Comparison of ENCODE assay signal across 16 mouse cellular contexts in the genomic region with DNA sequence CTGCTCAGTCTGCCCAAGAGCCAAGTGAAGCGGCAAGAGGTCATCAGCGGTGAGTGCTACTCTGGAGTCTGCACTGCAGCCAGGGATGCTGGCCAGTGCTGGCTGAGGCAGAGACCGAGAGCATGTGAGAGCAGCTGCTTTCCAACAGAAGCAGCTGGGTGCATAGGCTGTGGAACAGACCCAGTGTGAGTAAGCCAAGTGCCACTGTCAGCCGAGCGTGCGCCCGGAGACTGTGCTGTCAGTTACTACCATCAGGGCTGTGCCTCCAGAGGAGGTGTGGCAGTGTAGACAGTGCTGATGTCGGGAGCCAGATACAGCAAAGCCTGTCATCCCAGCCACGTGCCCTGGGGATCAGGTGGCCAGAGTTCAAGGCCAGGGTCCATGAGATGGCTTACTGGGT. TPM values are rescaled to one million over a fixed set of nuclear protein-coding genes. Genes with fewer than 3 reads are reported as not detected.
A peak's percentile ranks its signal among the peaks of the same experiment; 100 is the strongest.
DNase-seq lines count a peak whose midpoint lies in the region; ATAC-seq and TF ChIP-seq lines count a peak whose summit lies in the region.
"Had no signal": no experiment of that assay in that cellular context is flagged by ENCODE, and none has a peak within 500 bp of the region (broad histone marks: within the 10 kb centered on the region; RNA-seq: fewer than 3 reads in every experiment).

No protein-coding gene starts in this region.

- no peaks in the 10 kb centered on the region for H3K9me3 ChIP-seq in liver, postnatal 0 days (ENCODE audit: low read length)
- no peaks in the 10 kb centered on the region for H3K9me3 ChIP-seq in liver, embryonic 11.5 days (ENCODE audit: control insufficient read depth, low read length)
- no peaks in the 10 kb centered on the region for H3K9me3 ChIP-seq in stomach, postnatal 0 days (ENCODE audit: control insufficient read depth, low read length)
- H3K9me3 ChIP-seq: embryonic facial prominence, embryonic 13.5 days had no signal

- peak; percentile 67 for ATAC-seq in liver, postnatal 0 days
- no peak for ATAC-seq in liver, embryonic 11.5 days (replicated peaks; ENCODE audit: low FRiP score)
- ATAC-seq in stomach, postnatal 0 days (ENCODE audit: low FRiP score, low TSS enrichment): no peak
- ATAC-seq: forebrain, embryonic 14.5 days had no signal

- peak; percentile 98 for DNase-seq in heart, adult 11 months
- no peak for DNase-seq in heart, postnatal 25 days (ENCODE audit: low spot score)
- no peak for DNase-seq in liver, postnatal 0 days
- DNase-seq in liver, embryonic 11.5 days (ENCODE audit: low spot score): no peak
- DNase-seq in gastrocnemius, adult 2 months: peak; percentile 89
- peak; percentile 46 to 47 for DNase-seq in layer of hippocampus, adult 8-10 months (ENCODE audit: low spot score in 2 of 2)
- no peak for DNase-seq in stomach, postnatal 0 days (ENCODE audit: low spot score)
- no peak for DNase-seq in spleen, postnatal 36 days (ENCODE audit: low spot score in 2 of 2)
- DNase-seq: kidney, adult 2 months had no signal

- H3K4me2 ChIP-seq in liver, postnatal 0 days (ENCODE audit: low read depth, low read length): no peak overlapping the region
- H3K4me2 ChIP-seq in liver, embryonic 11.5 days: no peak overlapping the region
- H3K4me2 ChIP-seq in stomach, postnatal 0 days (replicated peaks; ENCODE audit: low read depth): no peak overlapping the region
- H3K4me2 ChIP-seq: embryonic facial prominence, embryonic 13.5 days had no signal

- intact Hi-C loops in heart, postnatal 25 days (cut with DNase I): no loop called here
- intact Hi-C loops in gastrocnemius, adult 2 months (cut with DNase I): no loop called here

- 80% methylated on average over 9 of the region's 9 CpGs for WGBS in liver, postnatal 0 days (ENCODE audit: insufficient replicate concordance)
- WGBS in liver, embryonic 11.5 days: 85% methylated on average over 9 of the region's 9 CpGs
- WGBS in stomach, postnatal 0 days: 90% methylated on average over 9 of the region's 9 CpGs

- TF ChIP-seq EP300 in liver, postnatal 0 days (IDR thresholded peaks at IDR 0.05; ENCODE audit: low read depth): no peak
- no peak for TF ChIP-seq EP300 in stomach, postnatal 0 days (optimal IDR thresholded peaks at IDR 0.05)

- H3K27me3 ChIP-seq in liver, postnatal 0 days (ENCODE audit: insufficient read depth, low read length): no peaks in the 10 kb centered on the region
- H3K27me3 ChIP-seq in liver, embryonic 11.5 days (replicated peaks; ENCODE audit: control insufficient read depth, insufficient read depth, low read length): no peaks in the 10 kb centered on the region
- H3K27me3 ChIP-seq in stomach, postnatal 0 days (ENCODE audit: control insufficient read depth, insufficient read depth, low read length): no peaks in the 10 kb centered on the region
- H3K27me3 ChIP-seq: embryonic facial prominence, embryonic 13.5 days had no signal

- H3K4me1 ChIP-seq in liver, postnatal 0 days (ENCODE audit: insufficient read depth): no peaks in the 10 kb centered on the region
- no peaks in the 10 kb centered on the region for H3K4me1 ChIP-seq in liver, embryonic 11.5 days (replicated peaks; ENCODE audit: control insufficient read depth, insufficient read depth, low read length)
- H3K4me1 ChIP-seq in stomach, postnatal 0 days (replicated peaks; ENCODE audit: control insufficient read depth, insufficient read depth): no peaks in the 10 kb centered on the region
- H3K4me1 ChIP-seq: embryonic facial prominence, embryonic 13.5 days had no signal

- no peak overlapping the region for H3K9ac ChIP-seq in liver, postnatal 0 days (replicated peaks)
- no peak overlapping the region for H3K9ac ChIP-seq in liver, embryonic 11.5 days (ENCODE audit: low read depth, low read length)
- no peak overlapping the region for H3K9ac ChIP-seq in stomach, postnatal 0 days (ENCODE audit: low read length)
- H3K9ac ChIP-seq: embryonic facial prominence, embryonic 13.5 days; liver, embryonic 14.5 days had no signal

- no peak overlapping the region for H3K27ac ChIP-seq in liver, postnatal 0 days (ENCODE audit: low read depth)
- no peak overlapping the region for H3K27ac ChIP-seq in liver, embryonic 11.5 days (ENCODE audit: low read depth, low read length)
- H3K27ac ChIP-seq in gastrocnemius, adult 2 months: peak overlapping the region; percentile 64
- H3K27ac ChIP-seq in stomach, postnatal 0 days (replicated peaks): no peak overlapping the region
- H3K27ac ChIP-seq: embryonic facial prominence, embryonic 13.5 days; liver, embryonic 14.5 days had no signal

- H3K36me3 ChIP-seq in liver, postnatal 0 days (replicated peaks; ENCODE audit: insufficient read depth, low read length): peaks cover 73% of the 10 kb centered on the region
- peaks cover 57% of the 10 kb centered on the region for H3K36me3 ChIP-seq in liver, embryonic 11.5 days (ENCODE audit: control insufficient read depth, insufficient read depth, low read length)
- peaks cover 54% of the 10 kb centered on the region for H3K36me3 ChIP-seq in stomach, postnatal 0 days (ENCODE audit: control insufficient read depth, insufficient read depth, low read length)

- no peak overlapping the region for H3K4me3 ChIP-seq in liver, postnatal 0 days (ENCODE audit: low read depth, low read length)
- H3K4me3 ChIP-seq in liver, embryonic 11.5 days (ENCODE audit: low read depth, low read length): no peak overlapping the region
- H3K4me3 ChIP-seq in gastrocnemius, adult 2 months: no peak overlapping the region
- H3K4me3 ChIP-seq in stomach, postnatal 0 days (ENCODE audit: low read depth, low read length): no peak overlapping the region
- H3K4me3 ChIP-seq: embryonic facial prominence, embryonic 13.5 days had no signal

- no peak for TF ChIP-seq CTCF in liver, postnatal 0 days (IDR thresholded peaks at IDR 0.05; ENCODE audit: low read depth)
- TF ChIP-seq CTCF in gastrocnemius, adult 2 months (IDR thresholded peaks at IDR 0.05): no peak
- no peak for TF ChIP-seq CTCF in stomach, postnatal 0 days (IDR thresholded peaks at IDR 0.05; ENCODE audit: low read depth)

RNA-seq across cellular contexts. Expression of gene Arhgef1, which starts 17.0 kb away (rescaled TPM):
- total RNA-seq in heart, postnatal 25 days (2021): 10 to 100 TPM; 47.8 to 51.8 TPM
- polyA plus RNA-seq in liver, postnatal 0 days (2015; fragmentation: Nextera tagmentation; extraction: Ambion mirVana): 30.2 and 30.4 TPM in 2 replicates
- 98.6 and 103 TPM in 2 replicates for polyA plus RNA-seq in liver, embryonic 11.5 days (2014; fragmentation: Nextera tagmentation; extraction: Ambion mirVana)
- total RNA-seq in gastrocnemius, adult 2 months (2021): 10 to 100 TPM; 28.4 to 29.3 TPM
- 100 to 1,000 TPM in 1 of 4 experiments, 10 to 100 TPM in 3; 94.8 to 111 (median 99.3) TPM for total RNA-seq in layer of hippocampus, adult 8-10 months (2022)
- polyA plus RNA-seq in stomach, postnatal 0 days (2015; fragmentation: Nextera tagmentation; extraction: Ambion mirVana): 45.2 and 49.9 TPM in 2 replicates

RNA-seq across cellular contexts. Expression of gene Cd79a, which starts 22.5 kb away (rescaled TPM):
- 1 to 10 TPM in 1 of 2 experiments, under 1 TPM in 1; 0.96 to 2.0 TPM for total RNA-seq in heart, postnatal 25 days (2021)
- polyA plus RNA-seq in liver, postnatal 0 days (2015; fragmentation: Nextera tagmentation; extraction: Ambion mirVana): 32.0 and 34.0 TPM in 2 replicates
- 0.12 TPM in 1 of 2 replicates, not detected in the other for polyA plus RNA-seq in liver, embryonic 11.5 days (2014; fragmentation: Nextera tagmentation; extraction: Ambion mirVana)
- not detected for total RNA-seq in gastrocnemius, adult 2 months (2021)
- total RNA-seq in layer of hippocampus, adult 8-10 months (2022): under 1 TPM in 2 of 4 experiments, not detected in 2; 0.30 to 0.58 TPM
- polyA plus RNA-seq in stomach, postnatal 0 days (2015; fragmentation: Nextera tagmentation; extraction: Ambion mirVana): 0.25 and 0.44 TPM in 2 replicates
- polyA plus RNA-seq: forebrain, embryonic 14.5 days; heart, embryonic 14.5 days had no signal

RNA-seq across cellular contexts. Expression of gene Gm4881, which starts 24.6 kb away (rescaled TPM):
- not detected for total RNA-seq in heart, postnatal 25 days (2021)
- polyA plus RNA-seq in liver, postnatal 0 days (2015; fragmentation: Nextera tagmentation; extraction: Ambion mirVana): not detected in 2 replicates
- not detected in 2 replicates for polyA plus RNA-seq in liver, embryonic 11.5 days (2014; fragmentation: Nextera tagmentation; extraction: Ambion mirVana)
- total RNA-seq in gastrocnemius, adult 2 months (2021): not detected
- not detected for total RNA-seq in layer of hippocampus, adult 8-10 months (2022)
- not detected in 2 replicates for polyA plus RNA-seq in stomach, postnatal 0 days (2015; fragmentation: Nextera tagmentation; extraction: Ambion mirVana)
- total RNA-seq: left cerebral cortex, postnatal 10 days; megakaryocyte progenitor cell, adult 5-6 weeks had no signal
- polyA plus RNA-seq: embryonic facial prominence, embryonic 13.5 days; heart, embryonic 14.5 days; kidney, adult 2 months; liver, embryonic 14.5 days; small intestine, adult 2 months had no signal

RNA-seq across cellular contexts. Expression of gene Rps19, which starts 35.6 kb away (rescaled TPM):
- 100 to 1,000 TPM; 493 to 532 TPM for total RNA-seq in heart, postnatal 25 days (2021)
- 1,140 and 1,164 TPM in 2 replicates for polyA plus RNA-seq in liver, postnatal 0 days (2015; fragmentation: Nextera tagmentation; extraction: Ambion mirVana)
- polyA plus RNA-seq in liver, embryonic 11.5 days (2014; fragmentation: Nextera tagmentation; extraction: Ambion mirVana): 2,415 and 2,620 TPM in 2 replicates
- 100 to 1,000 TPM; 326 to 419 TPM for total RNA-seq in gastrocnemius, adult 2 months (2021)
- 100 to 1,000 TPM; 518 to 648 (median 579) TPM for total RNA-seq in layer of hippocampus, adult 8-10 months (2022)
- 2,060 and 2,085 TPM in 2 replicates for polyA plus RNA-seq in stomach, postnatal 0 days (2015; fragmentation: Nextera tagmentation; extraction: Ambion mirVana)

RNA-seq across cellular contexts. Expression of gene Dmrtc2, which starts 49.9 kb away (rescaled TPM):
- not detected for total RNA-seq in heart, postnatal 25 days (2021)
- polyA plus RNA-seq in liver, postnatal 0 days (2015; fragmentation: Nextera tagmentation; extraction: Ambion mirVana): not detected in 2 replicates
- not detected in 2 replicates for polyA plus RNA-seq in liver, embryonic 11.5 days (2014; fragmentation: Nextera tagmentation; extraction: Ambion mirVana)
- not detected for total RNA-seq in gastrocnemius, adult 2 months (2021)
- not detected for total RNA-seq in layer of hippocampus, adult 8-10 months (2022)
- not detected in 2 replicates for polyA plus RNA-seq in stomach, postnatal 0 days (2015; fragmentation: Nextera tagmentation; extraction: Ambion mirVana)
- total RNA-seq: left cerebral cortex, postnatal 10 days; megakaryocyte progenitor cell, adult 5-6 weeks had no signal
- polyA plus RNA-seq: embryonic facial prominence, embryonic 13.5 days; forebrain, embryonic 14.5 days; heart, embryonic 14.5 days; kidney, adult 2 months; liver, embryonic 14.5 days; small intestine, adult 2 months had no signal

Comparison
In these comparisons a context has a peak if more than half of its experiments do, and no peak if none do; other contexts are left out.
1. DNase-seq: peak in heart, adult 11 months (single experiment), gastrocnemius, adult 2 months (single experiment) and layer of hippocampus, adult 8-10 months (2 of 2); none in heart, postnatal 25 days (single experiment), liver, postnatal 0 days (single experiment), liver, embryonic 11.5 days (single experiment), stomach, postnatal 0 days (single experiment) and spleen, postnatal 36 days (0 of 2).